Mouse (Mus musculus): ENCODE data around the gene Asl. TPM values are rescaled to one million over a fixed set of nuclear protein-coding genes. Genes with fewer than 3 reads are reported as not detected.
A peak's percentile ranks its signal among the peaks of the same experiment; 100 is the strongest.

Gene Asl
- polyA plus RNA-seq, 1 experiment from 2014 or later, result 27.3 TPM

GRCm38 (mm10) chr5:129974354-129974753 is 54.7 kb downstream of the Asl start:
- Histone ChIP-seq H3K4me1 (replicated peaks; ENCODE audit: control insufficient read depth, insufficient read depth) (no peaks in the 10 kb centered on the region), H3K4me2 (replicated peaks; ENCODE audit: low read depth) (no peak overlapping the region), H3K9me3 (ENCODE audit: control insufficient read depth, low read length) (no peaks in the 10 kb centered on the region), H3K36me3 (ENCODE audit: control insufficient read depth, insufficient read depth, low read length) (no peaks in the 10 kb centered on the region), H3K27me3 (ENCODE audit: control insufficient read depth, insufficient read depth, low read length) (no peaks in the 10 kb centered on the region), H3K27ac (replicated peaks) (peak overlapping the region; percentile 35; the same call in 1 of the 2 replicates), H3K4me3 (ENCODE audit: low read depth, low read length) (no peak overlapping the region), H3K9ac (ENCODE audit: low read length) (no peak overlapping the region)
- ATAC-seq (ENCODE audit: low FRiP score, low TSS enrichment) (no peak), DNase-seq (ENCODE audit: low spot score) (no peak)
- WGBS, result 86% methylated on average over 4 of the region's 4 CpGs
- TF ChIP-seq CTCF (IDR thresholded peaks at IDR 0.05; ENCODE audit: low read depth), result no peak
- TF ChIP-seq EP300 (optimal IDR thresholded peaks at IDR 0.05), result no peak

- TF ChIP-seq CTCF (IDR thresholded peaks at IDR 0.05; ENCODE audit: low read depth) (no peak), EP300 (optimal IDR thresholded peaks at IDR 0.05) (no peak)
- no peaks in the 10 kb centered on the region for H3K36me3 ChIP-seq (ENCODE audit: control insufficient read depth, insufficient read depth, low read length)
- H3K4me1 ChIP-seq (replicated peaks; ENCODE audit: control insufficient read depth, insufficient read depth), result no peaks in the 10 kb centered on the region
- no peak overlapping the region for H3K4me3 ChIP-seq (ENCODE audit: low read depth, low read length)
- DNase-seq (ENCODE audit: low spot score), result no peak
- no peak overlapping the region for H3K4me2 ChIP-seq (replicated peaks; ENCODE audit: low read depth)
- H3K9me3 ChIP-seq (ENCODE audit: control insufficient read depth, low read length), result no peaks in the 10 kb centered on the region
- H3K27me3 ChIP-seq (ENCODE audit: control insufficient read depth, insufficient read depth, low read length), result no peaks in the 10 kb centered on the region
- no peak overlapping the region for H3K9ac ChIP-seq (ENCODE audit: low read length)
- 0 out of 2 replicates have a peak overlapping the region, but pooled peaks have one; percentile 2 for H3K27ac ChIP-seq (replicated peaks)
- ATAC-seq (ENCODE audit: low FRiP score, low TSS enrichment), result peak; percentile 50; the same call in 1 of the 2 replicates
- WGBS, result 81% methylated on average over 4 of the region's 4 CpGs
Measured at GRCm38 (mm10) chr5:129971491-129971890, 57.6 kb downstream of the Asl start.

- no peak overlapping the region for H3K9ac ChIP-seq (ENCODE audit: low read length)
- WGBS, result 61% methylated on average over 7 of the region's 7 CpGs
- no peak for DNase-seq (ENCODE audit: low spot score)
- no peaks in the 10 kb centered on the region for H3K27me3 ChIP-seq (ENCODE audit: control insufficient read depth, insufficient read depth, low read length)
- no peaks in the 10 kb centered on the region for H3K36me3 ChIP-seq (ENCODE audit: control insufficient read depth, insufficient read depth, low read length)
- no peak overlapping the region for H3K4me3 ChIP-seq (ENCODE audit: low read depth, low read length)
- ATAC-seq (ENCODE audit: low FRiP score, low TSS enrichment), result peak; percentile 87
- peak overlapping the region; percentile 45; the same call in 1 of the 2 replicates for H3K27ac ChIP-seq (replicated peaks)
- TF ChIP-seq CTCF (IDR thresholded peaks at IDR 0.05; ENCODE audit: low read depth), result no peak
- no peak for TF ChIP-seq EP300 (optimal IDR thresholded peaks at IDR 0.05)
- H3K4me2 ChIP-seq (replicated peaks; ENCODE audit: low read depth), result no peak overlapping the region
- H3K4me1 ChIP-seq (replicated peaks; ENCODE audit: control insufficient read depth, insufficient read depth), result no peaks in the 10 kb centered on the region
- no peaks in the 10 kb centered on the region for H3K9me3 ChIP-seq (ENCODE audit: control insufficient read depth, low read length)
Measured at GRCm38 (mm10) chr5:129968417-129968816, 60.6 kb downstream of the Asl start.

- DNase-seq (ENCODE audit: low spot score) (no peak), ATAC-seq (ENCODE audit: low FRiP score, low TSS enrichment) (no peak)
- Histone ChIP-seq H3K27ac (replicated peaks) (no peak overlapping the region), H3K9ac (ENCODE audit: low read length) (no peak overlapping the region), H3K36me3 (ENCODE audit: control insufficient read depth, insufficient read depth, low read length) (no peaks in the 10 kb centered on the region), H3K27me3 (ENCODE audit: control insufficient read depth, insufficient read depth, low read length) (no peaks in the 10 kb centered on the region), H3K4me3 (ENCODE audit: low read depth, low read length) (no peak overlapping the region), H3K9me3 (ENCODE audit: control insufficient read depth, low read length) (no peaks in the 10 kb centered on the region), H3K4me1 (replicated peaks; ENCODE audit: control insufficient read depth, insufficient read depth) (no peaks in the 10 kb centered on the region), H3K4me2 (replicated peaks; ENCODE audit: low read depth) (no peak overlapping the region)
- TF ChIP-seq EP300 (optimal IDR thresholded peaks at IDR 0.05) (no peak), CTCF (IDR thresholded peaks at IDR 0.05; ENCODE audit: low read depth) (no peak)
- WGBS, result 75% methylated on average over 3 of the region's 3 CpGs
Measured at GRCm38 (mm10) chr5:129966448-129966847, 62.6 kb downstream of the Asl start.

- H3K9me3 ChIP-seq (ENCODE audit: control insufficient read depth, low read length), result no peaks in the 10 kb centered on the region
- TF ChIP-seq EP300 (optimal IDR thresholded peaks at IDR 0.05) (no peak), CTCF (IDR thresholded peaks at IDR 0.05; ENCODE audit: low read depth) (no peak)
- no peak for DNase-seq (ENCODE audit: low spot score)
- no peak overlapping the region for H3K27ac ChIP-seq (replicated peaks)
- no peak for ATAC-seq (ENCODE audit: low FRiP score, low TSS enrichment)
- no peak overlapping the region for H3K4me2 ChIP-seq (replicated peaks; ENCODE audit: low read depth)
- 67% methylated on average over 4 of the region's 4 CpGs for WGBS
- no peak overlapping the region for H3K9ac ChIP-seq (ENCODE audit: low read length)
- H3K4me1 ChIP-seq (replicated peaks; ENCODE audit: control insufficient read depth, insufficient read depth), result no peaks in the 10 kb centered on the region
- no peaks in the 10 kb centered on the region for H3K27me3 ChIP-seq (ENCODE audit: control insufficient read depth, insufficient read depth, low read length)
- H3K36me3 ChIP-seq (ENCODE audit: control insufficient read depth, insufficient read depth, low read length), result no peaks in the 10 kb centered on the region
- H3K4me3 ChIP-seq (ENCODE audit: low read depth, low read length), result no peak overlapping the region
Measured at GRCm38 (mm10) chr5:129963224-129963623, 65.8 kb downstream of the Asl start.

Other genes starting within 250 kb of the Asl start
- 28.8 and 31.1 TPM in 2 replicates for gene Psph, start 241.8 kb downstream of the Asl start, polyA plus RNA-seq (2015; fragmentation: Nextera tagmentation; extraction: Ambion mirVana)
- 24.5 and 27.3 TPM in 2 replicates for gene Sumf2, start 182.3 kb downstream of the Asl start, polyA plus RNA-seq (2015; fragmentation: Nextera tagmentation; extraction: Ambion mirVana)
- 906 and 964 TPM in 2 replicates for gene Chchd2, start 141.8 kb downstream of the Asl start, polyA plus RNA-seq (2015; fragmentation: Nextera tagmentation; extraction: Ambion mirVana)
- gene Zbed5, start 133.5 kb downstream of the Asl start, polyA plus RNA-seq (2015; fragmentation: Nextera tagmentation; extraction: Ambion mirVana), result 1.8 and 2.6 TPM in 2 replicates
- 0.08 and 0.25 TPM in 2 replicates for gene Phkg1, start 130.7 kb downstream of the Asl start, polyA plus RNA-seq (2015; fragmentation: Nextera tagmentation; extraction: Ambion mirVana)
- 2.2 and 3.0 TPM in 2 replicates for gene Nupr1l, start 120.7 kb downstream of the Asl start, polyA plus RNA-seq (2015; fragmentation: Nextera tagmentation; extraction: Ambion mirVana)
- gene Vkorc1l1, start 87.3 kb downstream of the Asl start, polyA plus RNA-seq (2015; fragmentation: Nextera tagmentation; extraction: Ambion mirVana), result 24.1 TPM in 2 replicates
- 32.0 and 33.9 TPM in 2 replicates for gene Gusb, start 26.2 kb downstream of the Asl start, polyA plus RNA-seq (2015; fragmentation: Nextera tagmentation; extraction: Ambion mirVana)
- gene Crcp, start within 50 bp of the Asl start, polyA plus RNA-seq (2015; fragmentation: Nextera tagmentation; extraction: Ambion mirVana), result 26.0 and 26.4 TPM in 2 replicates
- gene Tpst1, start 44.1 kb upstream of the Asl start, polyA plus RNA-seq (2015; fragmentation: Nextera tagmentation; extraction: Ambion mirVana), result 44.5 and 47.3 TPM in 2 replicates
- 2.3 and 2.4 TPM in 2 replicates for gene Kctd7, start 115.6 kb upstream of the Asl start, polyA plus RNA-seq (2015; fragmentation: Nextera tagmentation; extraction: Ambion mirVana)
- 33.0 and 33.6 TPM in 2 replicates for gene Rabgef1, start 142.6 kb upstream of the Asl start, polyA plus RNA-seq (2015; fragmentation: Nextera tagmentation; extraction: Ambion mirVana)
- gene Tmem248, start 187.8 kb upstream of the Asl start, polyA plus RNA-seq (2015; fragmentation: Nextera tagmentation; extraction: Ambion mirVana), result 33.2 and 34.4 TPM in 2 replicates
- 72.0 and 76.2 TPM in 2 replicates for gene Sbds, start 226.3 kb upstream of the Asl start, polyA plus RNA-seq (2015; fragmentation: Nextera tagmentation; extraction: Ambion mirVana)
- 12.6 and 13.8 TPM in 2 replicates for gene Tyw1, start 226.4 kb upstream of the Asl start, polyA plus RNA-seq (2015; fragmentation: Nextera tagmentation; extraction: Ambion mirVana)